Mouse (Mus musculus) heart, postnatal 14 days (tissue): ENCODE measurements around the gene Synpo2. TPM values are rescaled to one million over a fixed set of nuclear protein-coding genes. Genes with fewer than 3 reads are reported as not detected.
A peak's percentile ranks its signal among the peaks of the same experiment; 100 is the strongest.

Experiments used
- DNase-seq, 2 experiments: peaks; one replicate each; pipeline ENCODE4 v3.0.0; 2021 to 2022
- intact Hi-C: fragments of 180-260 bp; cut with DNase I; formaldehyde crosslinking; loops from one replicate; pipeline ENCODE4 v1.15.1; 2025
- total RNA-seq, 2 experiments: library from RNA; stranded (reverse); gene quantifications; 2 replicates each; pipeline ENCODE4 v1.2.3; 2021

Gene Synpo2
- total RNA-seq, 2 experiments from 2014 or later: 62.0 to 65.2 TPM

GRCm38 (mm10) chr3:123173553-123174378 is 62.2 kb downstream of the Synpo2 start:
- intact Hi-C loops: loop anchor here (5.0 kb wide), 1 partner anchor 34 kb away; no protein-coding TSS in a partner anchor
- no peak for DNase-seq

DNA sequence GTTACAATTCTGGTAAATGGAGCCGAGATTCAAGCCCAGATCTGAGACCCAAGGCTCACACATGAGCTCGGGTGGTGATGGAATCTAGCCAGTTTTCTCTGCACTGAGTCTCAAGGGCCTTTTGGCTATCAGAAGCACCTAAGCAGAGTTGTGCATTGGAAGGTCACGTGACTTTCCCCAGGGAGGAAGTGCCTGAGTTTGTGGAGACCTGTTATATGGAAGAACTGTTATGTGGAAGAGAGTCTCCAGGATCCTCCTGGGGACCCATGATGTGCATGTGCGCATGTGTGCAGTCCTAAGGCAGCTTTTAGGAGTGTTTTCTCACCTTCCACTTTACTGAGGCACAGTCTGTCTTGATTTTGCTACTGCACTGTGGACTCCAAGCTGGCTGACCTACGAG is 63.8 kb downstream of the Synpo2 start:
- intact Hi-C loops: loop anchor here (5.0 kb wide), 1 partner anchor 35 kb away; no protein-coding TSS in a partner anchor
- no peak for DNase-seq

- DNase-seq: no peak
- intact Hi-C loops: loop anchor here (2.0 kb wide), 3 partner anchors 65 to 185 kb away; no protein-coding TSS in a partner anchor
These were observed 66.6 kb downstream of the Synpo2 start for GRCm38 (mm10) chr3:123169398-123169797.

GRCm38 (mm10) chr3:123168815-123169214 is 67.1 kb downstream of the Synpo2 start:
- DNase-seq: peak; percentile 50 to 74
- intact Hi-C loops: loop anchor here (2.0 kb wide), 3 partner anchors 66 to 186 kb away; no protein-coding TSS in a partner anchor

DNA sequence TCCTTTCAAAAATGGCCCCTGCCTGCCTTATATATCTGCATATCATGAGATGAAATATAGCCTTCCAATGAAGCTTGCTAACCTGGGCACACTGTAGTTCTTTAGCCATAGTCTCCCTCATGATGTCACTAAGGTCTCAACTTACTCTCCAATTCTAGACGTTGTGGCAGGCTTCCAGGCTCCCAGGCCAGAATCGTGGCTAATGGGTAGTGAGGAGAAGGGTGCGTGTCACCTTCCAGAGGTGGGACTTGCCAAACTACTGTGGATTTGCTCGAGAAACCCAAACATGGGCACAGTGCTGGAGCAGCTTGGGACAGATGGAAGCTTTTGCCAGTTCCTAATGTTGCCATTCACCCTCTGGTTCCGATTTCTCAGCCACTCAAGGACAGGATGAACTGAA is 69.5 kb downstream of the Synpo2 start:
- intact Hi-C loops: no loop called here
- no peak for DNase-seq

DNA sequence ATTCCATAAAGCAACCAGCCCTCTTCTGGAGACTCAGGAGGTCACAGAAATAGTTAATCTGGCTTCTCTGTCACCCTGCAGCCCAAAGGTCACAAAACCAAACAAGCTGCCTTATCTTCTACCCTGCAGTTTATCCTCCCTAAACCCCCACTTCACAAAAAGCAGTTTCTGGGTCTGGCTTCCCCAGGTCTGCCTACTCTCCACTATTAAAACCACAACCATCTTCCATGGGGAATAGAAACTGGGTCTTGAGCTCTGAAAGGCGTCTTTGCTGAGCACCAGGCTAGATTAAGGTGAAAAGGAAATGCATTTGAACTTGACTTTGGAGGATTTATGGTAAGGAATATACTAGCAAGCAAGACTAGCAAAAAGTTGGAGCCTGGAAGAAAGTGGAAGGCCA is 71.8 kb downstream of the Synpo2 start:
- intact Hi-C loops: no loop called here
- no peak for DNase-seq

DNA sequence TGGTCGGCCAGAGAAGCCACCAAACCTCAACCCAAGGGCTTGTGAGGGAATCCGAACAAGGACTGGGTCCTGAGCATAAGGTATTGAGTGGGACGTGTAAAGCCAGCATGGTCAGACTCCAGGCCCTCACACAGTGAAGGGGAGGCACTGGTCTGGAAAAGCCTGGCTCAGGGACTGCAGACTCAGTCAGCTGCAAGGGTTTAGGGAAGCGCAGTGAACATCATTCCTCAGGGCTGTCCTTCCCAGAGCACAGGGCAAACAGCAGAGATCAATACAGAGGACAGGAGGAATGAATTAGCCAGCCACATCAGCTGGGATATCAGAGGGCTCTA is 72.8 kb downstream of the Synpo2 start:
- intact Hi-C loops: loop anchor here (2.0 kb wide), 1 partner anchor 156 kb away; no protein-coding TSS in a partner anchor
- DNase-seq: no peak

- no peak for DNase-seq
- intact Hi-C loops: loop anchor here (2.0 kb wide), 1 partner anchor 156 kb away; no protein-coding TSS in a partner anchor
These were observed 73.4 kb downstream of the Synpo2 start for GRCm38 (mm10) chr3:123162289-123163191.

GRCm38 (mm10) chr3:123160792-123161191 is 75.2 kb downstream of the Synpo2 start:
- DNase-seq: peak; percentile 38 to 65
- intact Hi-C loops: no loop called here

- peak; percentile 61 to 75 for DNase-seq
- intact Hi-C loops: loop anchor here (2.0 kb wide), 1 partner anchor 46 kb away; no protein-coding TSS in a partner anchor
These were observed 76.7 kb downstream of the Synpo2 start for GRCm38 (mm10) chr3:123159139-123159824.

GRCm38 (mm10) chr3:123158579-123158978 is 77.4 kb downstream of the Synpo2 start:
- intact Hi-C loops: loop anchor here (1.0 to 2.0 kb wide), 2 partner anchors 46 to 218 kb away; no protein-coding TSS in a partner anchor

GRCm38 (mm10) chr3:123153337-123153736 is 82.6 kb downstream of the Synpo2 start:
- intact Hi-C loops: no loop called here
- DNase-seq: no peak

More at GRCm38 (mm10) chr3:123158579-123158978, 77.4 kb downstream of the Synpo2 start:
- DNase-seq: peak; percentile 55 to 70

- intact Hi-C loops: no loop called here
- no peak for DNase-seq
These were observed 83.0 kb downstream of the Synpo2 start for GRCm38 (mm10) chr3:123152911-123153310.

GRCm38 (mm10) chr3:123150523-123151135 is 85.3 kb downstream of the Synpo2 start:
- intact Hi-C loops: no loop called here

GRCm38 (mm10) chr3:123149380-123150162 is 86.4 kb downstream of the Synpo2 start:
- DNase-seq: no peak
- intact Hi-C loops: no loop called here

More at GRCm38 (mm10) chr3:123150523-123151135, 85.3 kb downstream of the Synpo2 start:
- DNase-seq: no peak

GRCm38 (mm10) chr3:123148641-123149040 is 87.3 kb downstream of the Synpo2 start:
- no peak for DNase-seq
- intact Hi-C loops: no loop called here

GRCm38 (mm10) chr3:123146557-123146956 is 89.4 kb downstream of the Synpo2 start:
- no peak for DNase-seq
- intact Hi-C loops: no loop called here

DNA sequence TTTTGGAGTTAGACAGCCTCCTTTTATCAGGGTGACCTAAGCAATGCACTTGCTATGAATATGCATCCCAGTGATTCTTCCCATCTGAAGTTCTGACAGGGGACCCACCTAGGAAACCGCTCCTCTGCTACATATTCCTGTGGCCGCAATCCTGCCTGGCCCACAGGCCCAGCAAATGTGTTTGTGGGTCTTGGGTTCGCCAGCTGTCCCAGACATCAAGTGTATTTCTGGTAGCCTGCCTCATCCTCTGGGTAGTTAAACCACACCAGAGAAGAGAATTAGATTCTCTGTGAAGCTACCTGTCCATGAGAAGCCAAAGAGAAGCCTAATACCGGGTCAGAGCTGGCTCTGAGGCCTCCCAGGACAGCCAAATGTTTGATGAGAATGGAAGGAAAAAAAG is 90.0 kb downstream of the Synpo2 start:
- intact Hi-C loops: no loop called here
- no peak for DNase-seq

DNA sequence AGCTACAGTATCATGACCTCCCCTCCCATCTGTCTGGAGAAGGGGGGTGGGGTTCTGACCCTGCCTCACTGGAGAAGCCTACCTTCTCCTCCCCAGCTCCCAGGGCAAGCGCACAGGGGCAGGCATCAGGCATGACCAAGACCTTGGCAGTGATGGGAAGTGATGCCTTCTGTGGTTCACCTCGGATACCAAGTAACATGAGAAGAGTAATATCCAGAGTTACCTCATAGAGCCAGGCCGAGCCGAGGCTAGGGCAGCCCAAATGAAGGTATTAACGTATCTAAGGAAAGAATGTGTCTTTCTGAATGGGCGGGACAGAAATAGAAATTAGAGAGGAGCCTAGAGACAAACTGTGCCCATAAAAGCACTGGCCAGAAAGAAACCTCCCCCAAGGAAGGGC is 92.5 kb downstream of the Synpo2 start:
- intact Hi-C loops: no loop called here
- no peak for DNase-seq
